Mouse (Mus musculus): ENCODE measurements at regions not wholly inside any gene's neighbourhood (a gene's known extent, or its start where the extent isn't known, plus 50 kb on each side); places are given as distances from the start of the nearest gene placed in this dataset.

GRCm38 (mm10) chr3:47866061-47866460 is 1418.0 kb upstream of the Pabpc4l start:
- intact Hi-C loops (cut with DNase I) = no loop called here
- DNase-seq (ENCODE audit: low spot score in 2 of 2) = no peak

- DNase-seq (ENCODE audit: low spot score in 2 of 2) = peak in 1 of 2 experiments; percentile 61
- intact Hi-C loops (cut with DNase I) = no loop called here
These were observed 1415.6 kb upstream of the Pabpc4l start for GRCm38 (mm10) chr3:47863591-47863990.

GRCm38 (mm10) chr3:47845613-47846012 is 1397.6 kb upstream of the Pabpc4l start:
- intact Hi-C loops (cut with DNase I) = no loop called here
- DNase-seq (ENCODE audit: low spot score in 2 of 2) = no peak

GRCm38 (mm10) chr3:47836541-47837240 is 1388.7 kb upstream of the Pabpc4l start:
- no peak for DNase-seq (ENCODE audit: low spot score in 2 of 2)
- intact Hi-C loops (cut with DNase I) = no loop called here

GRCm38 (mm10) chr3:47818361-47818760 is 1370.3 kb upstream of the Pabpc4l start:
- DNase-seq (ENCODE audit: low spot score in 2 of 2) = no peak
- intact Hi-C loops (cut with DNase I) = no loop called here

- no peak for DNase-seq (ENCODE audit: low spot score in 2 of 2)
- intact Hi-C loops (cut with DNase I) = no loop called here
These were observed 1369.5 kb upstream of the Pabpc4l start for GRCm38 (mm10) chr3:47817564-47817963.
